Mouse (Mus musculus) retina, postnatal 7 days (tissue): ENCODE measurements at regions not wholly inside any gene's neighbourhood (a gene's known extent, or its start where the extent isn't known, plus 50 kb on each side); places are given as distances from the start of the nearest gene placed in this dataset.

ENCODE experiments used
- DNase-seq: peaks from one replicate; pipeline ENCODE4 v3.0.0-alpha.2; 2012; ENCODE audit warnings: low read depth, low spot score

- no peak for DNase-seq
Observed at GRCm38 (mm10) chr3:57228400-57228799, 73.4 kb downstream of the Tm4sf1 start.

- DNase-seq: no peak
Observed at GRCm38 (mm10) chr3:57223773-57224172, 78.0 kb downstream of the Tm4sf1 start.

- no peak for DNase-seq
Observed at GRCm38 (mm10) chr3:57222318-57222914, 79.4 kb downstream of the Tm4sf1 start.

GRCm38 (mm10) chr3:57218431-57218830 is 83.4 kb downstream of the Tm4sf1 start:
- DNase-seq: no peak

GRCm38 (mm10) chr3:57204066-57204723 is 97.6 kb downstream of the Tm4sf1 start:
- DNase-seq: peak; percentile 51

- no peak for DNase-seq
Observed at GRCm38 (mm10) chr3:57203418-57203817, 98.4 kb downstream of the Tm4sf1 start.

GRCm38 (mm10) chr3:57181587-57181986 is 120.2 kb downstream of the Tm4sf1 start:
- no peak for DNase-seq

GRCm38 (mm10) chr3:57153177-57153948 is 148.4 kb downstream of the Tm4sf1 start:
- DNase-seq: no peak

GRCm38 (mm10) chr3:57149156-57149555 is 152.6 kb downstream of the Tm4sf1 start:
- no peak for DNase-seq

GRCm38 (mm10) chr3:57136847-57137246 is 164.9 kb downstream of the Tm4sf1 start:
- no peak for DNase-seq

GRCm38 (mm10) chr3:57128606-57129005 is 173.2 kb downstream of the Tm4sf1 start:
- no peak for DNase-seq

GRCm38 (mm10) chr3:57125792-57126485 is 175.8 kb downstream of the Tm4sf1 start:
- DNase-seq: no peak

GRCm38 (mm10) chr3:57118016-57118415 is 183.8 kb downstream of the Tm4sf1 start:
- DNase-seq: no peak

- DNase-seq: no peak
Observed at GRCm38 (mm10) chr3:57102254-57102653, 199.5 kb downstream of the Tm4sf1 start.

GRCm38 (mm10) chr3:57100515-57100914 is 201.3 kb downstream of the Tm4sf1 start:
- no peak for DNase-seq

- no peak for DNase-seq
Observed at GRCm38 (mm10) chr3:57094936-57095335, 206.9 kb downstream of the Tm4sf1 start.

GRCm38 (mm10) chr3:57093201-57093940 is 208.4 kb downstream of the Tm4sf1 start:
- no peak for DNase-seq

GRCm38 (mm10) chr3:57074516-57074915 is 227.3 kb downstream of the Tm4sf1 start:
- DNase-seq: no peak

- DNase-seq: no peak
Observed at GRCm38 (mm10) chr3:57073962-57074506, 227.8 kb downstream of the Tm4sf1 start.

- no peak for DNase-seq
Observed at GRCm38 (mm10) chr3:57033021-57033420, 268.8 kb downstream of the Tm4sf1 start.

- no peak for DNase-seq
Observed at GRCm38 (mm10) chr3:57018171-57018570, 283.6 kb downstream of the Tm4sf1 start.
